12 mouse cellular contexts compared by ENCODE assay signal in genomic region chr1:185409831-185410230, GRCm38 (mm10). TPM values are rescaled to one million over a fixed set of nuclear protein-coding genes. Genes with fewer than 3 reads are reported as not detected.
A peak's percentile ranks its signal among the peaks of the same experiment; 100 is the strongest.
DNase-seq lines count a peak whose midpoint lies in the region; ATAC-seq and TF ChIP-seq lines count a peak whose summit lies in the region.
"Had no signal": no experiment of that assay in that cellular context is flagged by ENCODE, and none has a peak within 500 bp of the region (broad histone marks: within the 10 kb centered on the region; RNA-seq: fewer than 3 reads in every experiment).

No protein-coding gene starts in this region.

- no peak for TF ChIP-seq CTCF in thymus, adult 2 months (IDR thresholded peaks at IDR 0.05; ENCODE audit: borderline replicate concordance, control insufficient read depth, extremely low read depth, insufficient read depth, low read length, poor library complexity)

- DNase-seq in heart, postnatal 4 days = peak; percentile 10
- no peak for DNase-seq in heart, adult 8-10 months (ENCODE audit: low spot score)
- DNase-seq in 416B (ENCODE audit: low read depth) (peak; percentile 20), NIH3T3 (ENCODE audit: low read depth) (peak; percentile 18)
- no peak for DNase-seq in gastrocnemius, postnatal 14 days
- no peak for DNase-seq in thymus, adult 2 months
- DNase-seq: thymus, postnatal 4 days had no signal

- no peak for TF ChIP-seq POLR2A in thymus, adult 2 months (IDR thresholded peaks at IDR 0.05; ENCODE audit: control insufficient read depth, extremely low read depth, insufficient read depth, low read length, poor library complexity)

- H3K27ac ChIP-seq in thymus, adult 2 months (ENCODE audit: control insufficient read depth, insufficient read depth, low read length) = no peak overlapping the region
- H3K27ac ChIP-seq: forebrain, embryonic 10.5 days; macrophage; neural tube, embryonic 13.5 days had no signal

- ATAC-seq in erythroblast, adult 5-6 weeks (replicated peaks; ENCODE audit: low FRiP score, poor library complexity, severe bottlenecking) = 0 out of 2 replicates have a peak, but pooled peaks have one; percentile 69
- ATAC-seq in inflammation-experienced regulatory T-cells, adult 6 months = no peak

- intact Hi-C loops in gastrocnemius, postnatal 14 days (cut with DNase I; ENCODE audit: low total_unique reads) = no loop called here

- no peak overlapping the region for H3K4me3 ChIP-seq in thymus, adult 2 months (ENCODE audit: control insufficient read depth, insufficient read depth, low read length)
- H3K4me3 ChIP-seq: forebrain, embryonic 10.5 days; neural tube, embryonic 13.5 days had no signal

- H3K4me1 ChIP-seq in thymus, adult 2 months (replicated peaks; ENCODE audit: control insufficient read depth, insufficient read depth, low read length) = no peaks in the 10 kb centered on the region
- H3K4me1 ChIP-seq: forebrain, embryonic 10.5 days; neural tube, embryonic 13.5 days had no signal

- H3K36me3 ChIP-seq in thymus, adult 2 months (ENCODE audit: control insufficient read depth, insufficient read depth, low read length) = peaks cover 63% of the 10 kb centered on the region

- H3K27me3 ChIP-seq in thymus, adult 2 months (ENCODE audit: control insufficient read depth, insufficient read depth, low read length) = no peaks in the 10 kb centered on the region
- H3K27me3 ChIP-seq: neural tube, embryonic 13.5 days had no signal

- 92% methylated on average over 3 of the region's 3 CpGs for WGBS in thymus, adult 2 months

RNA-seq across cellular contexts. Expression of gene Slc30a10, which starts 44.8 kb away (rescaled TPM):
- total RNA-seq in heart, postnatal 4 days (2021) = not detected
- total RNA-seq in heart, adult 8-10 months (2022) = not detected
- 4.0 TPM in 2 replicates for total RNA-seq in erythroblast, adult 5-6 weeks (2015; ENCODE audit: low replicate concordance)
- total RNA-seq in erythroblast, adult 5-6 weeks (2017; ENCODE audit: low replicate concordance) = 3.8 and 4.7 TPM in 2 replicates
- polyA plus RNA-seq in inflammation-experienced regulatory T-cells, adult 6 months (2017; shearing (Covaris generic)) = not detected
- under 1 TPM in 1 of 2 experiments, not detected in 1; 0.04 TPM for total RNA-seq in gastrocnemius, postnatal 14 days (2021)
- 0.09 and 0.19 TPM in 2 replicates for polyA plus RNA-seq in thymus, adult 2 months (2012; rRNA removed)
- polyA plus RNA-seq: macrophage had no signal

RNA-seq across cellular contexts. Expression of gene Eprs, which starts 47.0 kb away (rescaled TPM):
- total RNA-seq in heart, postnatal 4 days (2021) = 10 to 100 TPM; 82.0 to 88.0 TPM
- total RNA-seq in heart, adult 8-10 months (2022) = 10 to 100 TPM; 75.6 to 98.6 (median 80.3) TPM
- total RNA-seq in erythroblast, adult 5-6 weeks (2015; ENCODE audit: low replicate concordance) = 18.6 and 34.2 TPM in 2 replicates
- 36.1 and 40.1 TPM in 2 replicates for total RNA-seq in erythroblast, adult 5-6 weeks (2017; ENCODE audit: low replicate concordance)
- polyA plus RNA-seq in inflammation-experienced regulatory T-cells, adult 6 months (2017; shearing (Covaris generic)) = 100 to 1,000 TPM in 2 of 3 experiments, 10 to 100 TPM in 1; 96.3 to 117 (median 102) TPM
- 100 to 1,000 TPM; 111 to 118 TPM for total RNA-seq in gastrocnemius, postnatal 14 days (2021)
- 11.0 and 13.4 TPM in 2 replicates for polyA plus RNA-seq in thymus, adult 2 months (2012; rRNA removed)

Comparison
In these comparisons a context has a peak if more than half of its experiments do, and no peak if none do; other contexts are left out.
1. DNase-seq: peak in heart, postnatal 4 days (single experiment), 416B (single experiment) and NIH3T3 (single experiment); none in heart, adult 8-10 months (single experiment), gastrocnemius, postnatal 14 days (single experiment) and thymus, adult 2 months (single experiment).
2. RNA of gene Slc30a10, which starts 44.8 kb away (total RNA-seq): 3.8 to 4.7 TPM in erythroblast, adult 5-6 weeks; 0.04 TPM in gastrocnemius, postnatal 14 days, not detected in heart, postnatal 4 days and not detected in heart, adult 8-10 months; every median in the first group is over 4 times any median in the second.